Mouse (Mus musculus) E14TG2a.4 (cell line): ENCODE results near the gene Mettl7a2.

ENCODE experiments used
- CTCF ChIP-seq: conservative IDR thresholded peaks from 2 replicates; pipeline ENCODE4 v1.5.1; 2014; ENCODE audit warnings: low read length
- NANOG ChIP-seq: IDR thresholded peaks from 2 replicates; pipeline ENCODE4 v1.6.1; 2014; ENCODE audit warnings: borderline replicate concordance, low read length, mixed read lengths
- POU5F1 ChIP-seq: IDR thresholded peaks from 2 replicates; pipeline ENCODE4 v1.6.1; 2014; ENCODE audit warnings: low read length, borderline replicate concordance

DNA sequence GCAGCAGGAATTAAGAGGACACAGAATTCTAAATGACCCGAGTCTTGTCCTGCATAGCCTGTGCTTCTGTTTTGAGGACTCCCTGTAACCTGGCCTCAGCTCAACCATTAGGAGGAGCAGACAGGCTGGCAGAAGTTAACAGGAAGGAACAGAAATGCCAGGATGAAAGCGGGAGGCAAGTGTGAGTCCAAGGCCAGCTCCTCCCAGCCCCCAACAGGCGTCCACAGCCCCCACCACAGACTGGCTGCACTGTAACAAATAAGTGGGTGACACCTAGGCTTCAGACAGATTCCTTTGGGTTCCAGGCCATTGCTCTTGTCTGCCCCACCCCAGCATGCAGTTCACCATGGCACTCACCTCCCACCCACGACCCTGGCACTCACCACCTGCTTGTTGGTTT is 49.8 kb downstream of the Mettl7a2 start:
- TF ChIP-seq CTCF (no peak), POU5F1 (no peak), NANOG (no peak)
